Comparison of ENCODE assay signal across 7 mouse cellular contexts in genomic region chr9:54068032-54068649, GRCm38 (mm10). TPM values are rescaled to one million over a fixed set of nuclear protein-coding genes. Genes with fewer than 3 reads are reported as not detected.
A peak's percentile ranks its signal among the peaks of the same experiment; 100 is the strongest.
DNase-seq lines count a peak whose midpoint lies in the region; ATAC-seq and TF ChIP-seq lines count a peak whose summit lies in the region.

TSS of gene Tnfaip8l3 (minus strand) at chr9:54068388.

- H3K4me3 ChIP-seq in forebrain, postnatal 0 days (ENCODE audit: low read depth, low read length), result peak within 1 kb of the TSS; percentile 52
- peak within 1 kb of the TSS; percentile 65 for H3K4me3 ChIP-seq in hindbrain, postnatal 0 days (ENCODE audit: low read length)
- peak within 1 kb of the TSS; percentile 58 for H3K4me3 ChIP-seq in limb, embryonic 12.5 days (replicated peaks)
- peak within 1 kb of the TSS; percentile 78 for H3K4me3 ChIP-seq in midbrain, embryonic 10.5 days

- H3K9me3 ChIP-seq in forebrain, postnatal 0 days (ENCODE audit: low read length), result no peaks in the 10 kb centered on the region
- no peaks in the 10 kb centered on the region for H3K9me3 ChIP-seq in hindbrain, postnatal 0 days (ENCODE audit: low read length)
- H3K9me3 ChIP-seq in limb, embryonic 12.5 days, result no peaks in the 10 kb centered on the region
- H3K9me3 ChIP-seq in midbrain, embryonic 10.5 days (replicated peaks), result no peaks in the 10 kb centered on the region

- peak within 1 kb of the TSS; percentile 59 for H3K9ac ChIP-seq in forebrain, postnatal 0 days
- H3K9ac ChIP-seq in hindbrain, postnatal 0 days (replicated peaks; ENCODE audit: low read length), result peak within 1 kb of the TSS; percentile 61
- peak within 1 kb of the TSS; percentile 74 for H3K9ac ChIP-seq in limb, embryonic 12.5 days (replicated peaks)

- peak within 1 kb of the TSS; percentile 98 for H3K4me2 ChIP-seq in forebrain, postnatal 0 days (ENCODE audit: low read depth)
- peak within 1 kb of the TSS; percentile 98 for H3K4me2 ChIP-seq in hindbrain, postnatal 0 days (ENCODE audit: low read depth, low read length)
- H3K4me2 ChIP-seq in limb, embryonic 12.5 days, result peak within 1 kb of the TSS; percentile 100

- H3K27ac ChIP-seq in forebrain, postnatal 0 days (ENCODE audit: low read depth, low read length), result no peak within 1 kb of the TSS
- peak within 1 kb of the TSS; percentile 36; the same call in 1 of the 2 replicates for H3K27ac ChIP-seq in hindbrain, postnatal 0 days
- H3K27ac ChIP-seq in limb, embryonic 12.5 days, result no peak within 1 kb of the TSS
- peak within 1 kb of the TSS; percentile 68 for H3K27ac ChIP-seq in midbrain, embryonic 10.5 days (replicated peaks)

- TF ChIP-seq CTCF in forebrain, postnatal 0 days (IDR thresholded peaks at IDR 0.05; ENCODE audit: low read depth), result peak; percentile 8; the same call in 1 of the 2 replicates
- TF ChIP-seq CTCF in hindbrain, postnatal 0 days (IDR thresholded peaks at IDR 0.05; ENCODE audit: low read depth), result no peak

- peak; percentile 5 for DNase-seq in ES-CJ7 (ENCODE audit: low read depth, low spot score)
- DNase-seq in adrenal gland, postnatal 10 days, result peak; percentile 22
- no peak for DNase-seq in forebrain, postnatal 0 days
- peak; percentile 41 for DNase-seq in hindbrain, postnatal 0 days (ENCODE audit: low spot score)
- DNase-seq in midbrain, embryonic 10.5 days (ENCODE audit: low spot score), result peak; percentile 63
- peak; percentile 51 for DNase-seq in urinary bladder, postnatal 14 days (ENCODE audit: low spot score)

- WGBS in forebrain, postnatal 0 days, result 3% methylated on average over 35 of the region's 35 CpGs
- WGBS in hindbrain, postnatal 0 days, result under 1% methylated on average over 31 of the region's 35 CpGs
- WGBS in limb, embryonic 12.5 days, result under 1% methylated on average over 35 of the region's 35 CpGs
- 2% methylated on average over 34 of the region's 35 CpGs for WGBS in midbrain, embryonic 10.5 days

- 0 out of 2 replicates have a peak, but pooled peaks cover 5% of the 10 kb centered on the region for H3K4me1 ChIP-seq in forebrain, postnatal 0 days (ENCODE audit: insufficient read depth)
- H3K4me1 ChIP-seq in hindbrain, postnatal 0 days (ENCODE audit: insufficient read depth, low read length), result peaks cover 9% of the 10 kb centered on the region
- H3K4me1 ChIP-seq in limb, embryonic 12.5 days (replicated peaks), result peaks cover 11% of the 10 kb centered on the region
- peaks cover 22% of the 10 kb centered on the region for H3K4me1 ChIP-seq in midbrain, embryonic 10.5 days

- ATAC-seq in forebrain, postnatal 0 days, result peak; percentile 84
- peak; percentile 90 for ATAC-seq in hindbrain, postnatal 0 days
- peak; percentile 87 for ATAC-seq in limb, embryonic 12.5 days (ENCODE audit: insufficient number of reproducible peaks, insufficient read depth, low FRiP score, low TSS enrichment, low read depth)

- no peaks in the 10 kb centered on the region for H3K36me3 ChIP-seq in forebrain, postnatal 0 days (ENCODE audit: insufficient read depth)
- H3K36me3 ChIP-seq in hindbrain, postnatal 0 days (ENCODE audit: insufficient read depth, low read length), result no peaks in the 10 kb centered on the region
- no peaks in the 10 kb centered on the region for H3K36me3 ChIP-seq in limb, embryonic 12.5 days
- H3K36me3 ChIP-seq in midbrain, embryonic 10.5 days, result no peaks in the 10 kb centered on the region

- H3K27me3 ChIP-seq in forebrain, postnatal 0 days (ENCODE audit: insufficient read depth, low read length), result no peaks in the 10 kb centered on the region
- H3K27me3 ChIP-seq in hindbrain, postnatal 0 days (ENCODE audit: insufficient read depth, low read length), result no peaks in the 10 kb centered on the region
- peaks cover 44% of the 10 kb centered on the region for H3K27me3 ChIP-seq in limb, embryonic 12.5 days
- H3K27me3 ChIP-seq in midbrain, embryonic 10.5 days (ENCODE audit: low read depth, poor library complexity, severe bottlenecking), result peaks cover 32% of the 10 kb centered on the region

RNA-seq across cellular contexts. Expression of gene Tnfaip8l3, which starts in this region (rescaled TPM):
- under 1 TPM; 0.39 to 0.48 TPM for total RNA-seq in adrenal gland, postnatal 10 days (2021)
- total RNA-seq in forebrain, postnatal 0 days (2014; rRNA removed), result 2.2 and 2.3 TPM in 2 replicates
- polyA plus RNA-seq in forebrain, postnatal 0 days (2015; fragmentation: Nextera tagmentation; extraction: Ambion mirVana), result 0.50 and 0.71 TPM in 2 replicates
- 2.4 and 3.3 TPM in 2 replicates for total RNA-seq in hindbrain, postnatal 0 days (2014; rRNA removed)
- 0.91 and 1.2 TPM in 2 replicates for polyA plus RNA-seq in hindbrain, postnatal 0 days (2015; fragmentation: Nextera tagmentation; extraction: Ambion mirVana)
- 0.23 and 0.28 TPM in 2 replicates for polyA plus RNA-seq in limb, embryonic 12.5 days (2016; fragmentation: Nextera tagmentation; extraction: Ambion mirVana)
- polyA plus RNA-seq in midbrain, embryonic 10.5 days (2016; fragmentation: Nextera tagmentation; extraction: Ambion mirVana), result 0.15 and 0.37 TPM in 2 replicates

Comparison
In these comparisons a context has a peak if more than half of its experiments do, and no peak if none do; other contexts are left out.
1. Peak in DNase-seq in adrenal gland, postnatal 10 days; RNA of the gene not detected or under 1 TPM.
2. Peak in ATAC-seq, H3K4me3 ChIP-seq, H3K9ac ChIP-seq and H3K4me2 ChIP-seq in limb, embryonic 12.5 days; RNA of the gene not detected or under 1 TPM.
3. Peak in DNase-seq, H3K4me3 ChIP-seq and H3K27ac ChIP-seq in midbrain, embryonic 10.5 days; RNA of the gene not detected or under 1 TPM.